Mouse (Mus musculus): ENCODE measurements around the gene Pcid2. TPM values are rescaled to one million over a fixed set of nuclear protein-coding genes. Genes with fewer than 3 reads are reported as not detected.
A peak's percentile ranks its signal among the peaks of the same experiment; 100 is the strongest.

Pcid2 gene
- polyA plus RNA-seq, 1 experiment from 2014 or later: 9.6 TPM

DNA sequence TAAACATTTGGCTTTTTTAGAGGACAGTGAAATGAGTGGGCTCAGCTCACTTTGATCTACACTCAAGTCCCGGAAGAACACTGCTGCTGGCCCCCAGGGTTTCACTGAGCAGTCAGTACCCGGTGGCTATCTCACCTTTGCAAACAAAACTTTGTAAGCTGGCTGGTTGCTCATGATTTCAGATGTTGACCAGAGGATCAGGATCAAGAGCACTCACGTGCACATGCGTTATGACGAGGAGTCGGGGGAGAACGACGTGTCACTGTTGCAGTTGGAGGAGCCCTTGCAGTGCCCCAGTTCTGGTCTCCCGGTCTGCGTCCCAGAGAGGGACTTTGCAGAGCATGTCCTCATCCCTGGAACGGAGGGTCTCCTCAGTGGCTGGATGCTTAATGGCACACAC lies 32.0 kb downstream of the Pcid2 start:
- Histone ChIP-seq H3K4me2 (replicated peaks; ENCODE audit: low read depth) (no peak overlapping the region), H3K9ac (ENCODE audit: low read depth, low read length) (no peak overlapping the region), H3K27me3 (replicated peaks; ENCODE audit: control insufficient read depth, insufficient read depth, low read length) (no peaks in the 10 kb centered on the region), H3K27ac (ENCODE audit: low read depth, low read length) (no peak overlapping the region), H3K9me3 (ENCODE audit: control insufficient read depth) (no peaks in the 10 kb centered on the region), H3K4me1 (replicated peaks; ENCODE audit: control insufficient read depth, insufficient read depth, low read length) (no peaks in the 10 kb centered on the region), H3K36me3 (ENCODE audit: control insufficient read depth, insufficient read depth) (peaks cover 49% of the 10 kb centered on the region), H3K4me3 (ENCODE audit: low read depth, low read length) (no peak overlapping the region)
- WGBS: 64% methylated on average over 11 of the region's 11 CpGs
- ATAC-seq: no peak
- TF ChIP-seq CTCF (IDR thresholded peaks at IDR 0.05; ENCODE audit: low read depth): no peak

DNA sequence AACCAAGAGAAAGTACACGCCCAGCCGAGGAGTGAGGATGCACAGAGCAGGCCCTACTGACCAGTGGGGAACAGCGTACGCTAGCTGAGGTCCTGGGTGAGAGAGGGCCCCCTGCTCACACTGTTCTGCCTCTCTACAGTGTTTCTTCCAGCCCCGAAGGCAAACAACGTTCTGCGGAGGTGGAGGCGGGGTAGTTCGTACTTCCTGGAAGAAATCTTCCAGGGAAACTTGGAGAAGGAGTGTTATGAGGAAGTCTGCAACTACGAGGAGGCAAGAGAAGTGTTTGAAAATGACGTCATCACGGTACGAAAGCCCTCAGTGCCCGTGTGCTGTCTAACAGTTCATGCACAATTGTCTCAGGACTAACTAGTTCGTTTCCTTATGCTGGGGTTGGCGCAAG lies 42.1 kb downstream of the Pcid2 start:
- no peak overlapping the region for H3K27ac ChIP-seq (ENCODE audit: low read depth, low read length)
- ATAC-seq: peak; percentile 17
- no peaks in the 10 kb centered on the region for H3K9me3 ChIP-seq (ENCODE audit: control insufficient read depth)
- H3K36me3 ChIP-seq (ENCODE audit: control insufficient read depth, insufficient read depth): peaks cover 5% of the 10 kb centered on the region; the same call in 1 of the 2 replicates
- no peak overlapping the region for H3K4me3 ChIP-seq (ENCODE audit: low read depth, low read length)
- WGBS: 46% methylated on average over 16 of the region's 16 CpGs
- no peaks in the 10 kb centered on the region for H3K4me1 ChIP-seq (replicated peaks; ENCODE audit: control insufficient read depth, insufficient read depth, low read length)
- H3K27me3 ChIP-seq (replicated peaks; ENCODE audit: control insufficient read depth, insufficient read depth, low read length): no peaks in the 10 kb centered on the region
- peak overlapping the region; percentile 17; the same call in 1 of the 2 replicates for H3K4me2 ChIP-seq (replicated peaks; ENCODE audit: low read depth)
- no peak overlapping the region for H3K9ac ChIP-seq (ENCODE audit: low read depth, low read length)
- no peak for TF ChIP-seq CTCF (IDR thresholded peaks at IDR 0.05; ENCODE audit: low read depth)

DNA sequence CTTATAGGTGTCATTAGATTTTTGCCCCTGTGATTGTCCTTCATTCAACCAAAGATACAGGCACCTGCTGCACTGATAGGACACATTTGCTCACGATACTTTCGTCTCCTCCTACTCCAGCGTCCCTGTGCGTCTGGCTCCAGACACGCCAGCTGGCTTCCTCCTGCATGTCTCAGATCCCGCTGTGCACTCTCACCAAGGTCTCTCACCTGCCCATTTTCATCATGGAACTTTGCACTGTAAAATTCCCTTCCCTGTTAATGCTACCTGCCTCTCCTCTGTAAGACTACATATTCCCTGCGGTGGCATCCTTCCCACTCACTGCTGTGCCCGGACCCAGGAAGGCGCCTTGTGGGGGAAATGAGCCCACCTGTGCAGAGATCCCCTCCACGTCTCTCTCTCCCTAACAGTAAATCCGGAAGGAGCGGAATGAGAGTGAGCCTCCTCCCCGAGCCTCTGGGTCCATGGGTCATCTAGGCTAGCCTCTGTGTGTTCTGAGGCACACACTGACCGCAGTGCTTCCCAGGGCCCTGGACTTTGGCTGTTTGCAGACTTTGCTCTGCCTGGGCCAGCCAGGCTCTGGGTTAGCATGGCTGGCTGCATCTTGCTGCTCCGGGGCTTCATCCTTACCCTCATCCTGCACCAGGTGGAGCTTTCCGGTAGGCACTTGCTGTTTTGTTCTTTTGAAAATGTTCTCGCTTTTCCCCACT lies 44.7 kb downstream of the Pcid2 start, which contains the start of gene Proz:
Proz (plus strand) TSS at position 474 of the 710 bp plus-strand sequence.
- 43% methylated on average over 17 of the region's 17 CpGs for WGBS
- Histone ChIP-seq H3K36me3 (ENCODE audit: control insufficient read depth, insufficient read depth) (peaks cover 5% of the 10 kb centered on the region; the same call in 1 of the 2 replicates), H3K9ac (ENCODE audit: low read depth, low read length) (no peak within 1 kb of the TSS), H3K4me3 (ENCODE audit: low read depth, low read length) (peak within 1 kb of the TSS; percentile 8; the same call in 1 of the 2 replicates), H3K9me3 (ENCODE audit: control insufficient read depth) (no peaks in the 10 kb centered on the region), H3K27ac (ENCODE audit: low read depth, low read length) (peak within 1 kb of the TSS; percentile 74), H3K4me2 (replicated peaks; ENCODE audit: low read depth) (peak within 1 kb of the TSS; percentile 51), H3K27me3 (replicated peaks; ENCODE audit: control insufficient read depth, insufficient read depth, low read length) (no peaks in the 10 kb centered on the region), H3K4me1 (replicated peaks; ENCODE audit: control insufficient read depth, insufficient read depth, low read length) (no peaks in the 10 kb centered on the region)
- ATAC-seq: peak; percentile 90
- TF ChIP-seq CTCF (IDR thresholded peaks at IDR 0.05; ENCODE audit: low read depth): no peak

DNA sequence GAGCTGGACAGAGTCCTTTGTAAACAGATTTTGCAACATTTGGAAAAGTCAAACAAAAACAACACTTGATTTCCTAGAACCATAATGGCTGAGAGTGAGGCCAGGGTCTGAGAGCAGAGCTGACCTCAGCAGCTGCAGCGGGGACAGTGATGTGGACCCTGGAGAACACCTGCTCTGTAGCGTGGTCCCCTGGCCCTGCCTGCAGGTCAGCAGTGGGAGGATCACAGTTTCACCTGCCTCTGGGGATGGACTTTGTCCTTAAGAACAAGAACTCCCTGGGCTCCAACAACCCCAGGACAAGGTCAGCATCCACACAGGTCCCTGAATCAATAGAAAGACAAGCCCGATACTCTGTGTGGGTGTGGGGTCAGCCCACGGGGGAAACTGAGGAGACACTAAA lies 47.9 kb downstream of the Pcid2 start:
- 48% methylated on average over 4 of the region's 4 CpGs for WGBS
- no peak for ATAC-seq

DNA sequence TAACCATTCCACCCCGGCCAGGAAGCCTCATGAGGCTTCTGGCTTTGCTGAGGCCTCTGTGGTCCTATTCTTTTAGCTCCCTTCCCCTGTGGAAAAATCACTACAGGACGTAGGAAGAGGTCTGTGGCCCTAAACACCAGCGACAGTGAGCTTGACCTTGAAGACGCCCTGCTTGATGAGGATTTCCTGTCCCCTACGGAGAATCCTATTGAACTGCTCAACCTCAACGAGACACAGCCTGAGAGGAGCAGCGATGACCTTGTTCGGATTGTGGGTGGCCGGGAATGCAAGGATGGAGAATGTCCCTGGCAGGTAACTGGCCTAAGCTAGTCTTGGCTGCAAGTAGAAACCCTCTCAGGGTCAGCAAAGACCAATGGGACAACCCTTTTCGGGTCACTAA lies 54.7 kb downstream of the Pcid2 start:
- H3K4me1 ChIP-seq (replicated peaks; ENCODE audit: control insufficient read depth, insufficient read depth, low read length): no peaks in the 10 kb centered on the region
- H3K4me3 ChIP-seq (ENCODE audit: low read depth, low read length): no peak overlapping the region
- ATAC-seq: no peak

More for the DNA sequence above, 47.9 kb downstream of the Pcid2 start:
- Histone ChIP-seq H3K27ac (ENCODE audit: low read depth, low read length) (no peak overlapping the region), H3K4me3 (ENCODE audit: low read depth, low read length) (no peak overlapping the region), H3K9ac (ENCODE audit: low read depth, low read length) (no peak overlapping the region), H3K4me1 (replicated peaks; ENCODE audit: control insufficient read depth, insufficient read depth, low read length) (no peaks in the 10 kb centered on the region), H3K4me2 (replicated peaks; ENCODE audit: low read depth) (no peak overlapping the region), H3K36me3 (ENCODE audit: control insufficient read depth, insufficient read depth) (no peaks in the 10 kb centered on the region), H3K9me3 (ENCODE audit: control insufficient read depth) (no peaks in the 10 kb centered on the region), H3K27me3 (replicated peaks; ENCODE audit: control insufficient read depth, insufficient read depth, low read length) (no peaks in the 10 kb centered on the region)
- no peak for TF ChIP-seq CTCF (IDR thresholded peaks at IDR 0.05; ENCODE audit: low read depth)

DNA sequence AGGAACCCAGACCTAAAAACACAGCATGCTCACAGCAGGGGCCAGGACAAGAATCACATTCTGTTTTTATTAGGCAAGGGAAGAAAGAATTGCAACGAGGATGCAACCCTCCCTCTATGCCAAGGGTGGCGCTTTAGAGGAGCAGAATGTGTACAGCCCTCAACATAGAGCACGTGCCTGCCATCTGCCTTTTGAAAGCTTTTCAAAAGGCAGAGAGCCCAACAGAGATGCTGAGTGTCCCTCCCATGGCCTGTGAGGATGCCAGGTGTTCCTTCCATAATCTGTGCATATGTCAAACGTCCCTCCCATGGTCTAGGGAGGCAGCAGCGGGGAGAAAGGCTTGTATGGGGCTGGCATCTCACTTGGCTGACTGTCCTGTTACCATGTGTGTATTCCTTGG lies 57.6 kb downstream of the Pcid2 start:
- WGBS: 61% methylated on average over 5 of the region's 5 CpGs
- H3K4me1 ChIP-seq (replicated peaks; ENCODE audit: control insufficient read depth, insufficient read depth, low read length): no peaks in the 10 kb centered on the region
- H3K4me2 ChIP-seq (replicated peaks; ENCODE audit: low read depth): no peak overlapping the region
- TF ChIP-seq CTCF (IDR thresholded peaks at IDR 0.05; ENCODE audit: low read depth): no peak
- no peak overlapping the region for H3K9ac ChIP-seq (ENCODE audit: low read depth, low read length)
- no peak overlapping the region for H3K27ac ChIP-seq (ENCODE audit: low read depth, low read length)
- no peak overlapping the region for H3K4me3 ChIP-seq (ENCODE audit: low read depth, low read length)
- peaks cover 6% of the 10 kb centered on the region; the same call in 1 of the 2 replicates for H3K36me3 ChIP-seq (ENCODE audit: control insufficient read depth, insufficient read depth)
- no peaks in the 10 kb centered on the region for H3K27me3 ChIP-seq (replicated peaks; ENCODE audit: control insufficient read depth, insufficient read depth, low read length)
- ATAC-seq: no peak
- H3K9me3 ChIP-seq (ENCODE audit: control insufficient read depth): no peaks in the 10 kb centered on the region

More for the DNA sequence above, 54.7 kb downstream of the Pcid2 start:
- Histone ChIP-seq H3K36me3 (ENCODE audit: control insufficient read depth, insufficient read depth) (peaks cover 6% of the 10 kb centered on the region; the same call in 1 of the 2 replicates), H3K4me2 (replicated peaks; ENCODE audit: low read depth) (no peak overlapping the region), H3K9ac (ENCODE audit: low read depth, low read length) (no peak overlapping the region), H3K27me3 (replicated peaks; ENCODE audit: control insufficient read depth, insufficient read depth, low read length) (no peaks in the 10 kb centered on the region), H3K27ac (ENCODE audit: low read depth, low read length) (no peak overlapping the region), H3K9me3 (ENCODE audit: control insufficient read depth) (no peaks in the 10 kb centered on the region)
- 83% methylated on average over 10 of the region's 10 CpGs for WGBS
- TF ChIP-seq CTCF (IDR thresholded peaks at IDR 0.05; ENCODE audit: low read depth): no peak
